ENCODE assay signal across 10 mouse cellular contexts in the genomic region with DNA sequence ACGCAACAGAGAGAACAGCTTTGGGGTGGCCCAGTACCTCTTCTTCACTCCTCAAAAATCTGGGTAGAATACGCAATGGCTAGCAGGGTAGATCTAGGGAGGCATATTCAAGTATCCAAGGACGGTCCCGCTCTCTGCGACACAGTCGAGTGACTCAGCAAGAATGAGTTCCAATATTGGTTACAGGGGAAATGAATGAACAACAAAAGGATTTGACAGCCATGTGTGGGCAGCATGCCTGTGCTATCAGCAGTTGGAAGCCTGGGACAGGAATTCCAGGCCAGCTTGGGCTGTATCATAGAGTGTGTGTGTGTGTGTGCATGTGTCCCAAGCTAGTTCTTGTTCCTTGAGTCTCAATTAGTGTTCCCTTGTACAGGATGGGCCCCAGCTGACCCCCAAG.
DNase-seq lines count a peak whose midpoint lies in the region; ATAC-seq and TF ChIP-seq lines count a peak whose summit lies in the region.
"Had no signal": no experiment of that assay in that cellular context is flagged by ENCODE, and none has a peak within 500 bp of the region (broad histone marks: within the 10 kb centered on the region; RNA-seq: fewer than 3 reads in every experiment).

No protein-coding gene starts in this region.

- peak; percentile 59; the same call in 1 of the 2 replicates for TF ChIP-seq EP300 in heart, adult 2 months (IDR thresholded peaks at IDR 0.05; ENCODE audit: insufficient read depth, low read depth, low read length)
- no peak for TF ChIP-seq EP300 in liver, postnatal 0 days (IDR thresholded peaks at IDR 0.05; ENCODE audit: low read depth)

- no peaks in the 10 kb centered on the region for H3K9me3 ChIP-seq in liver, postnatal 0 days (ENCODE audit: low read length)
- no peaks in the 10 kb centered on the region for H3K9me3 ChIP-seq in midbrain, embryonic 13.5 days

- no peaks in the 10 kb centered on the region for H3K27me3 ChIP-seq in heart, adult 2 months (ENCODE audit: control insufficient read depth, insufficient read depth, low read length)
- H3K27me3 ChIP-seq in liver, postnatal 0 days (ENCODE audit: insufficient read depth, low read length), result no peaks in the 10 kb centered on the region
- H3K27me3 ChIP-seq in midbrain, embryonic 13.5 days, result no peaks in the 10 kb centered on the region; the same call in 1 of the 2 replicates
- H3K27me3 ChIP-seq: hindbrain, embryonic 12.5 days had no signal

- no peak for TF ChIP-seq CTCF in heart, adult 2 months (IDR thresholded peaks at IDR 0.05)
- no peak for TF ChIP-seq CTCF in liver, postnatal 0 days (IDR thresholded peaks at IDR 0.05; ENCODE audit: low read depth)

- no peaks in the 10 kb centered on the region for H3K36me3 ChIP-seq in heart, adult 2 months (ENCODE audit: control insufficient read depth, insufficient read depth, low read length)
- no peaks in the 10 kb centered on the region for H3K36me3 ChIP-seq in liver, postnatal 0 days (replicated peaks; ENCODE audit: insufficient read depth, low read length)
- H3K36me3 ChIP-seq in midbrain, embryonic 13.5 days, result no peaks in the 10 kb centered on the region
- H3K36me3 ChIP-seq: hindbrain, embryonic 12.5 days had no signal

- no peak overlapping the region for H3K4me2 ChIP-seq in liver, postnatal 0 days (ENCODE audit: low read depth, low read length)
- H3K4me2 ChIP-seq in midbrain, embryonic 13.5 days (replicated peaks), result no peak overlapping the region
- H3K4me2 ChIP-seq: hindbrain, embryonic 12.5 days had no signal

- peak; percentile 39 for DNase-seq in 3134 (ENCODE audit: extremely low read depth, insufficient read length, low spot score)
- DNase-seq in adrenal gland, postnatal 10 days, result peak; percentile 50
- peak; percentile 61 to 78 for DNase-seq in heart, adult 2 months
- DNase-seq in layer of hippocampus, adult 9-10 months (ENCODE audit: low spot score), result peak; percentile 51
- DNase-seq in liver, postnatal 0 days, result no peak
- DNase-seq: embryo, embryonic 11 days had no signal

- H3K9ac ChIP-seq in heart, adult 2 months (ENCODE audit: low read depth, low read length), result no peak overlapping the region
- no peak overlapping the region for H3K9ac ChIP-seq in liver, postnatal 0 days (replicated peaks)
- H3K9ac ChIP-seq in midbrain, embryonic 13.5 days (replicated peaks), result no peak overlapping the region
- H3K9ac ChIP-seq: hindbrain, embryonic 12.5 days had no signal

- intact Hi-C loops in heart, adult 2 months (cut with DNase I), result loop anchor here (2.0 to 5.0 kb wide), 2 partner anchors 87 to 236 kb away; partner anchors contain the start of gene Pdgfa

- no peak for TF ChIP-seq POLR2A in heart, adult 2 months (IDR thresholded peaks at IDR 0.05; ENCODE audit: insufficient read depth, low read depth, low read length)

- H3K27ac ChIP-seq in heart, adult 2 months, result peak overlapping the region; percentile 58
- H3K27ac ChIP-seq in liver, postnatal 0 days (ENCODE audit: low read depth), result no peak overlapping the region
- no peak overlapping the region for H3K27ac ChIP-seq in midbrain, embryonic 13.5 days
- H3K27ac ChIP-seq: hindbrain, embryonic 12.5 days had no signal

- 23% methylated on average over 6 of the region's 6 CpGs for WGBS in heart, adult 2 months
- WGBS in liver, postnatal 0 days (ENCODE audit: insufficient replicate concordance), result 57% methylated on average over 6 of the region's 6 CpGs
- 85% methylated on average over 6 of the region's 6 CpGs for WGBS in midbrain, embryonic 13.5 days

- ATAC-seq in megakaryocyte-erythroid progenitor cell, adult 5-6 weeks (replicated peaks; ENCODE audit: low FRiP score, low TSS enrichment, poor library complexity, severe bottlenecking), result no peak
- no peak for ATAC-seq in liver, postnatal 0 days
- ATAC-seq in CD4-positive, CD25-positive, alpha-beta regulatory T cell, adult 4 months, result no peak
- no peak for ATAC-seq in midbrain, embryonic 13.5 days

- no peak overlapping the region for H3K4me3 ChIP-seq in heart, adult 2 months
- no peak overlapping the region for H3K4me3 ChIP-seq in liver, postnatal 0 days (ENCODE audit: low read depth, low read length)
- H3K4me3 ChIP-seq in midbrain, embryonic 13.5 days (replicated peaks), result no peak overlapping the region
- H3K4me3 ChIP-seq: hindbrain, embryonic 12.5 days had no signal

- peaks cover 13% of the 10 kb centered on the region for H3K4me1 ChIP-seq in heart, adult 2 months (ENCODE audit: control insufficient read depth, insufficient read depth, low read length)
- no peaks in the 10 kb centered on the region for H3K4me1 ChIP-seq in liver, postnatal 0 days (ENCODE audit: insufficient read depth)
- no peaks in the 10 kb centered on the region for H3K4me1 ChIP-seq in midbrain, embryonic 13.5 days (replicated peaks)

- H3K79me2 ChIP-seq in heart, adult 2 months (replicated peaks; ENCODE audit: control insufficient read depth, insufficient read depth, low read length), result no peaks in the 10 kb centered on the region
